Mouse (Mus musculus): ENCODE measurements at regions not wholly inside any gene's neighbourhood (a gene's known extent, or its start where the extent isn't known, plus 50 kb on each side); places are given as distances from the start of the nearest gene placed in this dataset.

DNA sequence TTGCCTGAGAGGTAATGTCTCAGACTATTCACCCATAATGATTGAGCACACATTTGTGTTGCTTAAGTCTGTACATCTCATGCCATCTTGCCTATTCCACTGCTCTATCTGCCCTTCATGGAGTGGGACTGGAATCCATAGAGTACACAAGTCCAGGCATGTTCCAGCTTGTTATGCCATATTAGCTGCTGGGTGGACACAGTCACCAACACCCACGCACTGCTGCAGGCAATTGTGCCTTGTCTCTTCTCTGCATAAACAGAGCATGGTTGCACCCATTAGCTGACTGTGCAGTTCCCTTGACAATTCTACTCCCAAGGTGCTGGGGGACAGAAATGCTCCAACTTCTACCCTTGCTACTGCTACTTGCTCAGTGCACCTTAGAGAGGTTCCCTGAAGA is 143.3 kb upstream of the Nckap5 start:
- TF ChIP-seq POLR2A (IDR thresholded peaks at IDR 0.05; ENCODE audit: borderline replicate concordance, low read depth, low read length) (no peak), CTCF (IDR thresholded peaks at IDR 0.05; ENCODE audit: low read depth, low read length) (no peak)
